Mouse (Mus musculus): ENCODE measurements at regions not wholly inside any gene's neighbourhood (a gene's known extent, or its start where the extent isn't known, plus 50 kb on each side); places are given as distances from the start of the nearest gene placed in this dataset.

- TF ChIP-seq POLR2A (IDR thresholded peaks at IDR 0.05; ENCODE audit: borderline replicate concordance, extremely low read depth, insufficient read depth, insufficient read length, poor library complexity, severe bottlenecking) (no peak), CTCF (IDR thresholded peaks at IDR 0.05; ENCODE audit: borderline replicate concordance, extremely low read depth, insufficient read depth, insufficient read length) (no peak)
Observed at GRCm38 (mm10) chr2:55231841-55232240, 203.9 kb upstream of the Kcnj3 start.

Measured in brain, embryonic 14.5 days (tissue).